Mouse (Mus musculus): ENCODE measurements around the gene Armcx2.

DNA sequence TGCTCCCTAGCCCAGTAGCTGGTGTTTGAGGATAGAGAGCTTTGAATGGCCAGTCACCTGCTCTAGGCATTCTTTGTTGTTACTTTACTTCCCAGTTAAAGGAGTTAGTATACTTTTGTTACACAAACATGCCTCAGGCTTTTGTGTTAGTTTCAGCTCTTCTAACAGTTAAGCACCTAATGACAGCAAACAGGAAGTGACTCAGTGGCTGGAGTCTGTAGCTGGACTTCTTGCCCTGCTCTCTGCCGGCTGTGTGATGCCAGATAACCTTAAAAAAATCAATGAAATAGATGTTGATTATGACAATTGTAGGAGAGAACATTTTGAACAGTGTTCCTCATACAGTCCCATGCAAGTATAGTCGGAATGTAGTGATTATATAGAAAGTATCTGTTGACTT lies 35.4 kb upstream of the Armcx2 start:
- no peak for TF ChIP-seq CTCF (IDR thresholded peaks at IDR 0.05; ENCODE audit: low read depth)
- no peak for TF ChIP-seq EP300 (IDR thresholded peaks at IDR 0.05; ENCODE audit: low read depth)
